Mouse (Mus musculus) lung, embryonic 15.5 days (tissue): ENCODE data around the gene Hspb8. TPM values are rescaled to one million over a fixed set of nuclear protein-coding genes. Genes with fewer than 3 reads are reported as not detected.

ENCODE experiments used
- ATAC-seq: fragments of 200-750 bp; cut with Nextera tagmentation; 2 replicates; pipeline ENCODE4 v1.8.0; 2017; ENCODE audit warnings: moderate number of reproducible peaks, borderline replicate concordance; ENCODE audit not compliant: low FRiP score, low TSS enrichment; ENCODE audit errors: extremely low read depth
- H3K27ac ChIP-seq: fragments of 300-500 bp; sonication (generic); 2 replicates; pipeline ENCODE4 v1.5.1; 2015; ENCODE audit warnings: moderate library complexity, mild to moderate bottlenecking, inconsistent platforms
- H3K27me3 ChIP-seq: fragments of 300-500 bp; sonication (generic); 2 replicates; pipeline ENCODE4 v1.6.1; 2015; ENCODE audit warnings: inconsistent platforms
- H3K36me3 ChIP-seq: fragments of 300-500 bp; sonication (generic); 2 replicates; pipeline ENCODE4 v1.6.1; 2015; ENCODE audit warnings: inconsistent platforms
- H3K4me1 ChIP-seq: fragments of 300-500 bp; sonication (generic); 2 replicates; pipeline ENCODE4 v1.6.1; 2015; ENCODE audit warnings: inconsistent platforms
- H3K4me2 ChIP-seq: fragments of 300-500 bp; sonication (generic); 2 replicates; pipeline ENCODE4 v1.6.1; 2015; ENCODE audit warnings: inconsistent platforms, mild to moderate bottlenecking, moderate library complexity
- H3K4me3 ChIP-seq: fragments of 300-500 bp; sonication (generic); 2 replicates; pipeline ENCODE4 v1.5.1; 2015; ENCODE audit warnings: mild to moderate bottlenecking, inconsistent platforms
- H3K9ac ChIP-seq: fragments of 300-500 bp; sonication (generic); 2 replicates; pipeline ENCODE4 v1.6.1; 2015; ENCODE audit warnings: inconsistent platforms
- H3K9me3 ChIP-seq: fragments of 300-500 bp; sonication (generic); 2 replicates; pipeline ENCODE4 v1.6.1; 2016; ENCODE audit warnings: inconsistent platforms
- WGBS: fragments of 180-500 bp; shearing (Covaris S2); methylation state at CpG from one replicate; pipeline ENCODE4 v1.1.7; 2015; 5-methylcytosine and 5-hydroxymethylcytosine counted together
- polyA plus RNA-seq: library from polyadenylated mRNA; unstranded; fragments of >200 nt; fragmentation: Nextera tagmentation; extraction: Ambion mirVana; gene quantifications from 2 replicates; pipeline ENCODE4 v1.2.1, GENCODE M21; 2015

Gene Hspb8
- polyA plus RNA-seq, 1 experiment from 2014 or later: 16.0 TPM

DNA sequence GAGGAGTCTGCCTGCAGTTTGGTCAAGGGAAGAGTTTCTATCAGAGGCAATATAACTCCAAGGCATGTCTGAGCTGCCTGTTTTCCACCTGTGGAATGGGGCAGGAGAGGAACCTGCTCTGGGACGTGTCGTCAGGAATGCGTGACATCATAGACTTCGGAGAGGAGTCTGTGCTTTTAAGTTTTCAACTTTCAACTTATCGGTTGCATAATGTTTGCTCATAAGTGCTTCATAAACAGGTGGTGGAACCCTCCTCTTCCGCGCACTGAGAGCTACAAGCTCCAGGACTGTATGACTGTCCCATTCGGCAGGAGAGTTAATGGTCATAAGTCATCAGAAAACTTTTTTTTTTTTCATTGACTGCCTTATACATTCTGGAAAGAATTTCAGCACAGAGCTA, 1.1 kb upstream of the Hspb8 start:
- WGBS: 55% methylated on average over 8 of the region's 8 CpGs
- ATAC-seq: no peak
- Histone ChIP-seq H3K9ac (no peak overlapping the region), H3K4me2 (no peak overlapping the region), H3K4me1 (peaks cover 42% of the 10 kb centered on the region), H3K36me3 (no peaks in the 10 kb centered on the region), H3K9me3 (no peaks in the 10 kb centered on the region), H3K4me3 (no peak overlapping the region), H3K27me3 (no peaks in the 10 kb centered on the region), H3K27ac (no peak overlapping the region)

DNA sequence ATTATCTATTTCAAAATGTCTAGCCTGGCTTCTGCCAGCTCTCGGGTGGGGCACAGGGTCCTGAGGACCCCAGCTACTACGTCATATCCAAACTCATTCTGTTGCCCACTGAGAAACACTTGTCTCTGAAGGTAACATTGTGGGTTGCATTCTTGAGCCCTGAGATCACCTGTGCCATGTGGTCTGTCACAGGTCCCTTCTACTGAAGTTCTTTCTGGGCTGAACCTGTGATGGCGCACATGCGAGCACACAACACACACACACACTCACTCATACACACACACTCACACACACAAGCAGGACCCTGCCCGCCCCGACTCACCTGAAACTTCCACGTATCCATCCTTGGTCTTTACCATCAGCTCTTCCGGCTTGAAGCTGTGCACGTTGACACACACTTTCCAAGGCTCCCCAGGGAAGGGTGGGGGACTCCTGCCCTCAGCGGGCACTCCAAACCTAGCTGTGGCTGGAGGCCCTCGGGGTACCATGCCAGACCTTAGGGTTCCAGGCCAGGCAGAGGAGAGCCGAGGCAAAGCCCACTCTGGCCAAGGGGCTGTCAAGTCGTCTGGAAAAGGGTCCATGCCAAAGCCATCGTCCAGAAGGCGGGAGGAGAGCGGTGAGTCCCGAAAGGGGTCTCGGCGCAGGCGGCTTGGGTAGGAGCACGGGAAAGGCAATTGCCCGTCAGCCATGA, 728 bp downstream of the Hspb8 start:
- no peak for ATAC-seq
- 36% methylated on average over 22 of the region's 22 CpGs for WGBS

DNA sequence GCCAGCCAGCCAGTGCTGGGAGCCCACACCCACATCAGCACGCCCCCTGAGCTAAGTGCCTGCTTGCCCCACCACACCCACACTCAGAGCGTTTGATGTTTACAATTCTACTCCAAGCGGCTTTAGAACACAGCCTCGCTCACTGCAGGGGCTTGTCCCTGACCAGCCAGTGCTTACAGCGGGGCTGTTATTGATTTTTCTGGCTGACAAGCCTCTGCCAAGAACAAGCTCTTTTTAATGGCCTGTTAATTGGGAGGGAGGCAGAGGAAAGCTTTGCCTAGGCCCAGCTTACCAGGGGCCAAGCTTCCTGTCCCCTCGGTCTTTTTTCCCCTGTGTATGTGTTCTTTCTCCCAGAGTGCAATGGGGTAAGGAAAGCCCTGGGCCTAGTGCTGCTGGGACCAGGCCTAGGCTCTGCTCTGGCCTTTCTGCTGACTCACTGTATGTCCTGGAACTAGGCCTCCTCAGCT, 1.9 kb downstream of the Hspb8 start:
- peak overlapping the region; percentile 48 for H3K4me2 ChIP-seq
- H3K36me3 ChIP-seq: no peaks in the 10 kb centered on the region
- peak overlapping the region; percentile 91 for H3K27ac ChIP-seq
- no peaks in the 10 kb centered on the region for H3K9me3 ChIP-seq
- peak; percentile 66 for ATAC-seq
- H3K27me3 ChIP-seq: no peaks in the 10 kb centered on the region
- peaks cover 50% of the 10 kb centered on the region for H3K4me1 ChIP-seq
- peak overlapping the region; percentile 14 for H3K4me3 ChIP-seq
- WGBS: 7% methylated on average over 6 of the region's 6 CpGs
- peak overlapping the region; percentile 42; the same call in 1 of the 2 replicates for H3K9ac ChIP-seq

More for the DNA sequence above, 728 bp downstream of the Hspb8 start:
- no peaks in the 10 kb centered on the region for H3K36me3 ChIP-seq
- peak overlapping the region; percentile 81 for H3K27ac ChIP-seq
- H3K9me3 ChIP-seq: no peaks in the 10 kb centered on the region
- peak overlapping the region; percentile 52 for H3K9ac ChIP-seq
- H3K4me1 ChIP-seq: peaks cover 47% of the 10 kb centered on the region
- peak overlapping the region; percentile 75 for H3K4me2 ChIP-seq
- H3K4me3 ChIP-seq: peak overlapping the region; percentile 41
- no peaks in the 10 kb centered on the region for H3K27me3 ChIP-seq

GRCm38 (mm10) chr5:116420213-116420612, 2.5 kb downstream of the Hspb8 start:
- ATAC-seq: no peak
- H3K27me3 ChIP-seq: no peaks in the 10 kb centered on the region
- 93% methylated on average over 1 of the region's 1 CpGs for WGBS
- H3K9me3 ChIP-seq: no peaks in the 10 kb centered on the region
- H3K36me3 ChIP-seq: no peaks in the 10 kb centered on the region
- H3K4me1 ChIP-seq: peaks cover 51% of the 10 kb centered on the region
- H3K4me2 ChIP-seq: peak overlapping the region; percentile 48
- no peak overlapping the region for H3K9ac ChIP-seq
- H3K4me3 ChIP-seq: peak overlapping the region; percentile 14
- peak overlapping the region; percentile 91 for H3K27ac ChIP-seq

DNA sequence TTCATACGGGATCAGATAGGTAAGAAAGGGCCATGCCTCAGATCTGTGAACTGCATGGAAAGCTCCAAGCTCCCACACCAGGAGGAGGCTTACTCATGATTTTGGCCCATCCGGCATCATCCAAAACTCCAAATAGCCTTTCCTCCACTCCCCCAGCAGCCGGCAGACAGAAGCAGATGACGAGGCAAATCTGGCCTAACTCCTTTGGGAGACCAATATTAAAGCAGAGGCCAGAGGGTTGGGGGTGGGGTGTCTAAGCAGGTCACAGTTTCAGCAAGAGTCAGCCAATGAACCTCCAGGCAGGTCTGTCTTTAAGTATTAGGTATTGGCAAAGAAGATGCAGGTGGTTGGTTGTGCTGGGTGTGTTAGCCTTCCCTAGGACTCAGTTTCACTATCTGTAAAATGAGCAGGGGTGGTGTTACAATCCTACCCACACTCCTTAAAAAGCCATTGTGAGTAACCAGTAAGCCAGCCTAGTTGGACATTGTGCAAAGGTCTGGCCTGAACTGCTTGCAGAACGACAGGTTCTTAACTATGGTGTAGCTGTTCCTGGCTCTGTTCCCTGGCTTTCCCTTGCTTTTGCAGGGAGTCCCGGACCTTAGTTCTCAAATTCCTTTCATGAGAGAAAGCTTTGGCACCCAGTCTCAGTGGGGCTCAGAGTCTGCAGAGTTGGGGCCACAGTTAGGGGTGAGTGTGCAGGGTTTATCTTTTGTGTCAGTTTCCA, 3.2 kb downstream of the Hspb8 start:
- Histone ChIP-seq H3K4me1 (peaks cover 55% of the 10 kb centered on the region), H3K36me3 (0 out of 2 replicates have a peak, but pooled peaks cover 1% of the 10 kb centered on the region), H3K9me3 (no peaks in the 10 kb centered on the region), H3K4me2 (peak overlapping the region; percentile 48; the same call in 1 of the 2 replicates), H3K4me3 (no peak overlapping the region), H3K27me3 (no peaks in the 10 kb centered on the region), H3K27ac (peak overlapping the region; percentile 45), H3K9ac (no peak overlapping the region)
- WGBS: 62% methylated on average over 6 of the region's 6 CpGs
- no peak for ATAC-seq

GRCm38 (mm10) chr5:116416208-116416607, 6.5 kb downstream of the Hspb8 start:
- H3K27ac ChIP-seq: peak overlapping the region; percentile 65
- 19% methylated on average over 5 of the region's 5 CpGs for WGBS
- peaks cover 45% of the 10 kb centered on the region for H3K4me1 ChIP-seq
- ATAC-seq: no peak
- no peak overlapping the region for H3K4me3 ChIP-seq
- H3K4me2 ChIP-seq: no peak overlapping the region
- H3K9ac ChIP-seq: no peak overlapping the region
- no peaks in the 10 kb centered on the region for H3K9me3 ChIP-seq
- H3K27me3 ChIP-seq: no peaks in the 10 kb centered on the region
- H3K36me3 ChIP-seq: 0 out of 2 replicates have a peak, but pooled peaks cover 4% of the 10 kb centered on the region

DNA sequence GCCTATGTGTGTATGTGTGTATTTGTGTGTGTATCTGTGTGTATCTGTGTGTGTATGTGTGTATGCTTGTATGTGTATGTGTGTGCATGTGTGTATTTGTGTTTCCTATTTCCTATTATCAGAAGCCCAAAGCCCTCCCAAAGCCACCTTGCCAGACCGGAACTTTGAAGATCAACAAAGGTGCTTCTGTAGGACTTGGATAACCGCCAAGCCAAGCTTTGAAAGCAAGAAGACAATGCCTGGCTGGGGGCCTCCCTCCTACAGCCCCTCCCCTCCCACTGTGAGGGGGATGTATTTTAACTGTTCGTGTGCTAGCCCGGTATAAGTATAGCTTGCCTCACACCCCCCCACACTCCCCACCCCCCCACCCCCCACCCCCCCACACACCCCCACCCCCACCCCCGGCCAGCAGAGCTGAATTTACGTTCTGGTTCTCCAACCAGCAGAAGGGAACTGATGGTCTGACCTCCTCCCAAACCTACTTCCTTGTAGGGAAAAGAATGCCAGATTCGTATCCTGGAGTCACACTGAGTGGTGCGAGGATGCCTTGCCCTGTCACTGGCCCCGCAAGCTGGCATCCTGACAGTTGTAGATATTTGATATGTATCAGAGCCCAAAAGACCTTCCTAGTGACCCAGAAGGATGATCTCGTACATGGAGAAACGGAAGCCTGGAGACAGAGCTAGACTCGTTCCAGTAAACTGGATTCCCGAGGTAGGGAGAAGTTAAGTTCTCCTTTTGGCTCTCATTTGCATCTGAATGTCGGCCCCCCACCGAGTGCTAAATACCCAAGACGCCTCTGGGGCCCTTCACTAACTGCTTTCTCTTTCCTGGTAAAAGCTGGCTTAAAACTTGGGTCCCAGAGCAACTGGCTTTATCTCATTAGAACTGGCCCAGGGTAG, 12.7 kb downstream of the Hspb8 start:
- H3K4me3 ChIP-seq: no peak overlapping the region
- peak overlapping the region; percentile 33; the same call in 1 of the 2 replicates for H3K4me2 ChIP-seq
- WGBS: 10% methylated on average over 16 of the region's 16 CpGs
- H3K4me1 ChIP-seq: peaks cover 45% of the 10 kb centered on the region
- 0 out of 2 replicates have a peak, but pooled peaks cover 4% of the 10 kb centered on the region for H3K36me3 ChIP-seq
- H3K9ac ChIP-seq: no peak overlapping the region
- no peak for ATAC-seq
- H3K9me3 ChIP-seq: no peaks in the 10 kb centered on the region
- H3K27ac ChIP-seq: peak overlapping the region; percentile 59
- H3K27me3 ChIP-seq: no peaks in the 10 kb centered on the region

DNA sequence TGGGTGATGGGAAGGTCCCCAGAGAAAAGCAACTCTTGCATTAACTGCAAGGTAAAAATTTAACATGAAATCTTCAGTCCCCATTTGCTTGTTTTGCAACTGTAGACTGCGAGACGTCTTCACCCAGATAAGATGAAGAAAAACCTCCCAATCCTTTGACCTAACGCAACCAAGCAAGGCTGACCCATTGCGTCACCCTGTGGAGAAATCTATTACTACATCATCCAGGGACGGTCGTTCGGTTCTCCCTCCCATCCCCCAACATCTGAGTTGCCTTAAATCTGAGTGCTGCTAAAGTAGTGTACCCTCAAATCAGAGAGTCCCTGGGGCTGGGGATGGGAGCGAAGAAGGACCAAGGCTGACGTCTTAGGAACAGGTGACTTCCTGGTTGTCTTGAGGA, 13.7 kb downstream of the Hspb8 start:
- Histone ChIP-seq H3K4me3 (no peak overlapping the region), H3K4me1 (peaks cover 36% of the 10 kb centered on the region), H3K9ac (no peak overlapping the region), H3K9me3 (no peaks in the 10 kb centered on the region), H3K27me3 (no peaks in the 10 kb centered on the region), H3K36me3 (no peaks in the 10 kb centered on the region), H3K4me2 (no peak overlapping the region), H3K27ac (peak overlapping the region; percentile 58; the same call in 1 of the 2 replicates)
- WGBS: 59% methylated on average over 9 of the region's 9 CpGs
- no peak for ATAC-seq

GRCm38 (mm10) chr5:116407936-116408335, 14.7 kb downstream of the Hspb8 start:
- H3K4me2 ChIP-seq: no peak overlapping the region; the same call in 1 of the 2 replicates
- H3K27me3 ChIP-seq: no peaks in the 10 kb centered on the region
- H3K4me3 ChIP-seq: no peak overlapping the region
- peak overlapping the region; percentile 88 for H3K27ac ChIP-seq
- H3K9ac ChIP-seq: no peak overlapping the region
- no peaks in the 10 kb centered on the region for H3K9me3 ChIP-seq
- ATAC-seq: no peak
- H3K4me1 ChIP-seq: peaks cover 32% of the 10 kb centered on the region
- H3K36me3 ChIP-seq: no peaks in the 10 kb centered on the region
- 17% methylated on average over 6 of the region's 6 CpGs for WGBS

DNA sequence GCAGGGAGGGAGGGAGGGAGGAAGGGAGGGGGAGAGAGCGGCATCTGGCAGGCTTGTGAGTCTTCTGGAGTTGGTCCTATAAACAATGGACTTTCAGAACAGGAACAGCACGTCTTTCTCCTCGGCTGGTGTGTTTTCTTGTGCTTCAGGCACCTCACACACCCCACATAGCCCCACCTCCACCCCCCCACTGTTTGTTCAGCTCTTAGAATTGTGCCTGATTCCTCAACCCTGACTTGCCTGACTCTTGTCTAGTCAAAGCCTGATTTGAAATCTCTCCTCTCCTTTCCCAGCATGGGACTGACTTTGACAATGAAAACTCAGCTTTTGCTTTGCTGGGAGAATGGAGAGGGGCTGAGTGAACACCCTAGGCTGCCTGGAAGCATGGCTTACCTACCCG, 15.3 kb downstream of the Hspb8 start:
- WGBS: 9% methylated on average over 4 of the region's 4 CpGs
- ATAC-seq: peak; percentile 70
- Histone ChIP-seq H3K4me2 (no peak overlapping the region; the same call in 1 of the 2 replicates), H3K27ac (peak overlapping the region; percentile 88), H3K27me3 (no peaks in the 10 kb centered on the region), H3K9ac (no peak overlapping the region), H3K4me3 (no peak overlapping the region), H3K9me3 (no peaks in the 10 kb centered on the region), H3K4me1 (peaks cover 32% of the 10 kb centered on the region), H3K36me3 (no peaks in the 10 kb centered on the region)

DNA sequence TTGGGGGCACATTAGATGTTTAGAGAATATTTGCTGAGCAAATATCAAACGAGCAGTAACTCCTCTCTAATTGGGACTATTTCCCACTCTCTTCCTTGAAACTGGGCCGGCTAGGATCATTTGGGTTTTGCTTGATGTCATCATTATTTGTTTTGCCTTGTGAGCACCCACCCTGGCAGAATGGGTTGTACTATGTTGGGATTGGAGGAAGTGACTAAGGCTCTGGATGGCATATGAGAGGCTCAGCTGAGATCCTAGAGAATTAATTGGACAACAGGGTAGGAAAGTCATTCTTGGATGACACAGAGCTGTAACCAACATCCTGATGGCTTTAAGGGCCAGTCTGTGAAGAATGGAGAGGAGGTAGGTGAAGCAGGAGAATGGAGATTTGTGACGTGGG, 16.2 kb downstream of the Hspb8 start:
- no peaks in the 10 kb centered on the region for H3K36me3 ChIP-seq
- H3K9me3 ChIP-seq: no peaks in the 10 kb centered on the region
- no peak overlapping the region for H3K9ac ChIP-seq
- H3K4me2 ChIP-seq: no peak overlapping the region
- H3K27me3 ChIP-seq: no peaks in the 10 kb centered on the region
- peaks cover 32% of the 10 kb centered on the region for H3K4me1 ChIP-seq
- ATAC-seq: no peak
- 50% methylated on average over 3 of the region's 3 CpGs for WGBS
- H3K4me3 ChIP-seq: no peak overlapping the region
- H3K27ac ChIP-seq: no peak overlapping the region
